Mouse (Mus musculus) kidney, embryonic 15.5 days (tissue): ENCODE data around the gene Cdc42. TPM values are rescaled to one million over a fixed set of nuclear protein-coding genes. Genes with fewer than 3 reads are reported as not detected.

Experiments
- ATAC-seq: fragments of 200-750 bp; cut with Nextera tagmentation; replicated peaks from 2 replicates; pipeline ENCODE4 v1.8.0; 2017; ENCODE audit warnings: moderate TSS enrichment; ENCODE audit not compliant: low FRiP score
- H3K27ac ChIP-seq: fragments of 300-500 bp; sonication (generic); 2 replicates; pipeline ENCODE4 v1.5.1; 2015; ENCODE audit warnings: mild to moderate bottlenecking, inconsistent platforms
- H3K27me3 ChIP-seq: fragments of 300-500 bp; sonication (generic); 2 replicates; pipeline ENCODE4 v1.6.1; 2015; ENCODE audit warnings: inconsistent platforms
- H3K36me3 ChIP-seq: fragments of 300-500 bp; sonication (generic); 2 replicates; pipeline ENCODE4 v1.6.1; 2015; ENCODE audit warnings: inconsistent platforms
- H3K4me1 ChIP-seq: fragments of 300-500 bp; sonication (generic); 2 replicates; pipeline ENCODE4 v1.6.1; 2015; ENCODE audit warnings: inconsistent platforms
- H3K4me2 ChIP-seq: fragments of 300-500 bp; sonication (generic); 2 replicates; pipeline ENCODE4 v1.6.1; 2015; ENCODE audit warnings: moderate library complexity, mild to moderate bottlenecking, inconsistent platforms
- H3K4me3 ChIP-seq: fragments of 300-500 bp; sonication (generic); replicated peaks from 2 replicates; pipeline ENCODE4 v1.5.1; 2015; ENCODE audit warnings: mild to moderate bottlenecking, inconsistent platforms
- H3K9ac ChIP-seq: fragments of 300-500 bp; sonication (generic); 2 replicates; pipeline ENCODE4 v1.6.1; 2015; ENCODE audit warnings: mild to moderate bottlenecking, inconsistent platforms
- H3K9me3 ChIP-seq: fragments of 300-500 bp; sonication (generic); replicated peaks from 2 replicates; pipeline ENCODE4 v1.6.1; 2016; ENCODE audit warnings: inconsistent platforms
- WGBS: fragments of 180-500 bp; shearing (Covaris S2); methylation state at CpG from one replicate; pipeline ENCODE4 v1.1.7; 2015; ENCODE audit warnings: mixed read lengths; 5-methylcytosine and 5-hydroxymethylcytosine counted together
- polyA plus RNA-seq: library from polyadenylated mRNA; unstranded; fragments of >200 nt; fragmentation: Nextera tagmentation; extraction: Ambion mirVana; gene quantifications from 2 replicates; pipeline ENCODE4 v1.2.1, GENCODE M21; 2015

Cdc42 gene
- polyA plus RNA-seq, 1 experiment from 2014 or later: 678 TPM

GRCm38 (mm10) chr4:137305831-137306576 is 51.5 kb downstream of the Cdc42 start:
- Histone ChIP-seq H3K36me3 (0 out of 2 replicates have a peak, but pooled peaks cover 2% of the 10 kb centered on the region), H3K27ac (peak overlapping the region; percentile 85), H3K4me2 (no peak overlapping the region), H3K9ac (no peak overlapping the region), H3K27me3 (no peaks in the 10 kb centered on the region), H3K4me3 (no peak overlapping the region), H3K9me3 (no peaks in the 10 kb centered on the region), H3K4me1 (peaks cover 65% of the 10 kb centered on the region)
- ATAC-seq: peak; percentile 34; the same call in 1 of the 2 replicates
- 31% methylated on average over 13 of the region's 13 CpGs for WGBS

- H3K4me1 ChIP-seq: peaks cover 62% of the 10 kb centered on the region
- H3K4me3 ChIP-seq: no peak overlapping the region
- WGBS: 88% methylated on average over 7 of the region's 7 CpGs
- no peak for ATAC-seq
- H3K9me3 ChIP-seq: no peaks in the 10 kb centered on the region
- H3K9ac ChIP-seq: no peak overlapping the region
- H3K4me2 ChIP-seq: no peak overlapping the region
- 0 out of 2 replicates have a peak overlapping the region, but pooled peaks have one; percentile 85 for H3K27ac ChIP-seq
- no peaks in the 10 kb centered on the region for H3K36me3 ChIP-seq
- no peaks in the 10 kb centered on the region for H3K27me3 ChIP-seq
These were observed 52.5 kb downstream of the Cdc42 start for GRCm38 (mm10) chr4:137305066-137305465.

- H3K9ac ChIP-seq: no peak overlapping the region
- ATAC-seq: no peak
- H3K4me1 ChIP-seq: peaks cover 59% of the 10 kb centered on the region
- H3K4me2 ChIP-seq: no peak overlapping the region
- WGBS: 93% methylated on average over 7 of the region's 7 CpGs
- H3K27me3 ChIP-seq: no peaks in the 10 kb centered on the region
- no peak overlapping the region for H3K4me3 ChIP-seq
- no peaks in the 10 kb centered on the region for H3K36me3 ChIP-seq
- no peak overlapping the region for H3K27ac ChIP-seq
- no peaks in the 10 kb centered on the region for H3K9me3 ChIP-seq
These were observed 53.4 kb downstream of the Cdc42 start for GRCm38 (mm10) chr4:137304106-137304505.

- no peak overlapping the region for H3K9ac ChIP-seq
- H3K27ac ChIP-seq: no peak overlapping the region
- no peak overlapping the region for H3K4me2 ChIP-seq
- ATAC-seq: no peak
- no peaks in the 10 kb centered on the region for H3K9me3 ChIP-seq
- no peak overlapping the region for H3K4me3 ChIP-seq
- H3K4me1 ChIP-seq: peaks cover 43% of the 10 kb centered on the region
- no peaks in the 10 kb centered on the region for H3K27me3 ChIP-seq
- H3K36me3 ChIP-seq: no peaks in the 10 kb centered on the region; the same call in 1 of the 2 replicates
- 50% methylated on average over 16 of the region's 16 CpGs for WGBS
These were observed 55.9 kb downstream of the Cdc42 start for GRCm38 (mm10) chr4:137301635-137302034.

- H3K9me3 ChIP-seq: no peaks in the 10 kb centered on the region
- no peak overlapping the region for H3K9ac ChIP-seq
- no peaks in the 10 kb centered on the region for H3K27me3 ChIP-seq
- WGBS: 87% methylated on average over 13 of the region's 13 CpGs
- H3K27ac ChIP-seq: no peak overlapping the region
- H3K4me3 ChIP-seq: no peak overlapping the region
- H3K4me1 ChIP-seq: peaks cover 30% of the 10 kb centered on the region
- 0 out of 2 replicates have a peak, but pooled peaks have one; percentile 29 for ATAC-seq
- peaks cover 13% of the 10 kb centered on the region for H3K36me3 ChIP-seq
- H3K4me2 ChIP-seq: no peak overlapping the region
These were observed 57.3 kb downstream of the Cdc42 start for GRCm38 (mm10) chr4:137300227-137300626.

GRCm38 (mm10) chr4:137298406-137298805 is 59.1 kb downstream of the Cdc42 start:
- H3K4me3 ChIP-seq: no peak overlapping the region
- no peak overlapping the region for H3K27ac ChIP-seq
- no peaks in the 10 kb centered on the region for H3K9me3 ChIP-seq
- WGBS: 75% methylated on average over 8 of the region's 8 CpGs
- H3K36me3 ChIP-seq: peaks cover 17% of the 10 kb centered on the region
- ATAC-seq: no peak
- H3K9ac ChIP-seq: no peak overlapping the region
- H3K4me2 ChIP-seq: no peak overlapping the region
- H3K27me3 ChIP-seq: no peaks in the 10 kb centered on the region
- H3K4me1 ChIP-seq: peaks cover 30% of the 10 kb centered on the region

GRCm38 (mm10) chr4:137297611-137298010 is 59.9 kb downstream of the Cdc42 start:
- WGBS: 76% methylated on average over 4 of the region's 4 CpGs
- H3K4me1 ChIP-seq: peaks cover 25% of the 10 kb centered on the region
- no peak for ATAC-seq

GRCm38 (mm10) chr4:137294951-137295350 is 62.6 kb downstream of the Cdc42 start:
- no peak overlapping the region for H3K27ac ChIP-seq
- H3K9me3 ChIP-seq: no peaks in the 10 kb centered on the region
- no peak overlapping the region for H3K4me3 ChIP-seq
- no peak for ATAC-seq
- H3K4me2 ChIP-seq: no peak overlapping the region
- WGBS: 83% methylated on average over 8 of the region's 8 CpGs
- H3K27me3 ChIP-seq: no peaks in the 10 kb centered on the region
- 0 out of 2 replicates have a peak, but pooled peaks cover 3% of the 10 kb centered on the region for H3K4me1 ChIP-seq
- peaks cover 25% of the 10 kb centered on the region for H3K36me3 ChIP-seq
- no peak overlapping the region for H3K9ac ChIP-seq

More at GRCm38 (mm10) chr4:137297611-137298010, 59.9 kb downstream of the Cdc42 start:
- Histone ChIP-seq H3K4me3 (no peak overlapping the region), H3K9ac (no peak overlapping the region), H3K9me3 (no peaks in the 10 kb centered on the region), H3K36me3 (peaks cover 21% of the 10 kb centered on the region), H3K27me3 (no peaks in the 10 kb centered on the region), H3K27ac (no peak overlapping the region), H3K4me2 (no peak overlapping the region)

- no peak overlapping the region for H3K4me3 ChIP-seq
- H3K9ac ChIP-seq: no peak overlapping the region
- no peaks in the 10 kb centered on the region for H3K9me3 ChIP-seq
- WGBS: 75% methylated on average over 5 of the region's 5 CpGs
- peaks cover 28% of the 10 kb centered on the region for H3K36me3 ChIP-seq
- H3K4me2 ChIP-seq: no peak overlapping the region
- H3K27ac ChIP-seq: no peak overlapping the region
- H3K27me3 ChIP-seq: no peaks in the 10 kb centered on the region
- 0 out of 2 replicates have a peak, but pooled peaks cover 3% of the 10 kb centered on the region for H3K4me1 ChIP-seq
- ATAC-seq: no peak
These were observed 63.0 kb downstream of the Cdc42 start for GRCm38 (mm10) chr4:137294474-137294873.

- H3K36me3 ChIP-seq: peaks cover 28% of the 10 kb centered on the region
- 82% methylated on average over 7 of the region's 7 CpGs for WGBS
- 0 out of 2 replicates have a peak, but pooled peaks cover under 1% of the 10 kb centered on the region for H3K4me1 ChIP-seq
- H3K4me2 ChIP-seq: no peak overlapping the region
- H3K27ac ChIP-seq: no peak overlapping the region
- no peak for ATAC-seq
- H3K9me3 ChIP-seq: no peaks in the 10 kb centered on the region
- no peak overlapping the region for H3K9ac ChIP-seq
- no peaks in the 10 kb centered on the region for H3K27me3 ChIP-seq
- no peak overlapping the region for H3K4me3 ChIP-seq
These were observed 63.5 kb downstream of the Cdc42 start for GRCm38 (mm10) chr4:137294032-137294431.

GRCm38 (mm10) chr4:137292625-137293024 is 64.9 kb downstream of the Cdc42 start:
- Histone ChIP-seq H3K36me3 (peaks cover 28% of the 10 kb centered on the region), H3K27me3 (no peaks in the 10 kb centered on the region), H3K4me3 (no peak overlapping the region), H3K9me3 (no peaks in the 10 kb centered on the region), H3K9ac (no peak overlapping the region), H3K27ac (no peak overlapping the region), H3K4me2 (no peak overlapping the region), H3K4me1 (peaks cover 2% of the 10 kb centered on the region)
- ATAC-seq: no peak
- WGBS: 74% methylated on average over 7 of the region's 7 CpGs

GRCm38 (mm10) chr4:137290250-137290649 is 67.3 kb downstream of the Cdc42 start:
- H3K4me3 ChIP-seq: no peak overlapping the region
- H3K9ac ChIP-seq: no peak overlapping the region
- H3K36me3 ChIP-seq: peaks cover 15% of the 10 kb centered on the region; the same call in 1 of the 2 replicates
- no peak for ATAC-seq
- no peak overlapping the region for H3K4me2 ChIP-seq
- H3K27ac ChIP-seq: no peak overlapping the region
- no peaks in the 10 kb centered on the region for H3K27me3 ChIP-seq
- H3K4me1 ChIP-seq: peaks cover 25% of the 10 kb centered on the region
- WGBS: 88% methylated on average over 3 of the region's 3 CpGs
- H3K9me3 ChIP-seq: no peaks in the 10 kb centered on the region
